Mouse (Mus musculus) MEL-GATA-1-ER (cell line): ENCODE measurements around the gene Gm20388.
"Not testable (repeated sequence)": the region's sequence is repeated elsewhere in the genome, so short reads cannot be mapped to it uniquely, and the experiment has no call there.

ENCODE experiments used
- DNase-seq: peaks from one replicate; pipeline ENCODE4 v3.0.0-alpha.2; 2012; ENCODE audit warnings: low read depth; ENCODE audit errors: extremely low read depth

The Gm20388 gene

GRCm38 (mm10) chr8:122992296-122992695, 3081.7 kb downstream of the Gm20388 start:
- DNase-seq: no peak

- DNase-seq: no peak
Measured at GRCm38 (mm10) chr8:122993031-122993430, 3082.4 kb downstream of the Gm20388 start.

- no peak for DNase-seq
Measured at GRCm38 (mm10) chr8:122993740-122994139, 3083.1 kb downstream of the Gm20388 start.

- DNase-seq: no peak
Measured at GRCm38 (mm10) chr8:122997963-122998362, 3087.3 kb downstream of the Gm20388 start.

- DNase-seq: peak; percentile 25
Measured at GRCm38 (mm10) chr8:123000311-123000710, 3089.7 kb downstream of the Gm20388 start.

GRCm38 (mm10) chr8:123004033-123004922, 3093.6 kb downstream of the Gm20388 start:
- DNase-seq: no peak

GRCm38 (mm10) chr8:123005328-123005727, 3094.7 kb downstream of the Gm20388 start:
- no peak for DNase-seq

- no peak for DNase-seq
Measured at GRCm38 (mm10) chr8:123005805-123006204, 3095.2 kb downstream of the Gm20388 start.

- no peak for DNase-seq
Measured at GRCm38 (mm10) chr8:123011321-123011720, 3100.7 kb downstream of the Gm20388 start.

GRCm38 (mm10) chr8:123014429-123014828, 3103.8 kb downstream of the Gm20388 start:
- no peak for DNase-seq

- DNase-seq: no peak
Measured at GRCm38 (mm10) chr8:123015074-123015473, 3104.4 kb downstream of the Gm20388 start.

- DNase-seq: no peak
Measured at GRCm38 (mm10) chr8:123017143-123017542, 3106.5 kb downstream of the Gm20388 start.

GRCm38 (mm10) chr8:123018484-123019164, 3108.0 kb downstream of the Gm20388 start:
- DNase-seq: no peak

GRCm38 (mm10) chr8:123020084-123020483, 3109.4 kb downstream of the Gm20388 start:
- no peak for DNase-seq

- no peak for DNase-seq
Measured at GRCm38 (mm10) chr8:123020859-123021258, 3110.2 kb downstream of the Gm20388 start.

- no peak for DNase-seq
Measured at GRCm38 (mm10) chr8:123021259-123021658, 3110.6 kb downstream of the Gm20388 start.

GRCm38 (mm10) chr8:123022727-123023126, 3112.1 kb downstream of the Gm20388 start:
- no peak for DNase-seq

- no peak for DNase-seq
Measured at GRCm38 (mm10) chr8:123024226-123024625, 3113.6 kb downstream of the Gm20388 start.

GRCm38 (mm10) chr8:123025951-123026351, 3115.3 kb downstream of the Gm20388 start:
- no peak for DNase-seq

- no peak for DNase-seq
Measured at GRCm38 (mm10) chr8:123027786-123028185, 3117.1 kb downstream of the Gm20388 start.

GRCm38 (mm10) chr8:123030091-123030490, 3119.4 kb downstream of the Gm20388 start:
- not testable (repeated sequence) for DNase-seq

- DNase-seq: no peak
Measured at GRCm38 (mm10) chr8:123031321-123031978, 3120.8 kb downstream of the Gm20388 start.
